10 mouse cellular contexts compared by ENCODE assay signal in the genomic region with DNA sequence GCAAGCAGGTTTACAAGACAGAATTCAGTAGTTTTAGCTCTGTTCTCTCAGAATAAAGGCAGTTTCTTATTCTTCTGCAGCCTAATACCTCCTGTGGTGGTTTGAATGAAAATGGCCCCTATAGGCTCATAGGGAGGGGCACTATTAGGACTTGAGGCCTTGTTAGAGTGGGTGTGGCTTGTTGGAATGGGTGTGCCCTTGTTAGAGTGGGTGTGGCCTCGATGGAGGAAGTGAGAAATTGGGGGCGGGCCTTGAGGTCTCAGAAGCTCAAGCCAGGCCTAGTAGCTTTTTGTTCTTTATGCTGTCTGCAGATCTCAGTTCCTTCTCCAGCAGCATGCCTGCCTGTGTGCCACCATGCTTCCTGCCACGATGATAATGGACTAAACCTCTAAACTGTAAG.
"Had no signal": no experiment of that assay in that cellular context is flagged by ENCODE, and none has a peak within 500 bp of the region (broad histone marks: within the 10 kb centered on the region; RNA-seq: fewer than 3 reads in every experiment).

No protein-coding gene starts in this region.

- H3K9ac ChIP-seq: limb, embryonic 15.5 days; liver, embryonic 12.5 days; lung, embryonic 14.5 days; midbrain, embryonic 12.5 days had no signal

- H3K4me2 ChIP-seq: limb, embryonic 15.5 days; liver, embryonic 12.5 days; lung, embryonic 14.5 days; midbrain, embryonic 12.5 days had no signal

- DNase-seq: kidney, postnatal 25 days; lung, embryonic 14.5 days; lung, postnatal 10 days; lung, postnatal 4 days had no signal

- H3K4me3 ChIP-seq: left cerebral cortex, adult 2 months; limb, embryonic 15.5 days; liver, embryonic 12.5 days; megakaryocyte, embryonic 14.5 days; midbrain, embryonic 12.5 days had no signal

- H3K4me1 ChIP-seq: liver, embryonic 12.5 days; megakaryocyte, embryonic 14.5 days had no signal

- H3K9me3 ChIP-seq: limb, embryonic 15.5 days; liver, embryonic 12.5 days; midbrain, embryonic 12.5 days had no signal

- H3K27me3 ChIP-seq: limb, embryonic 15.5 days; liver, embryonic 12.5 days; midbrain, embryonic 12.5 days had no signal

- H3K36me3 ChIP-seq: limb, embryonic 15.5 days; liver, embryonic 12.5 days; midbrain, embryonic 12.5 days had no signal

- ATAC-seq: liver, embryonic 12.5 days had no signal

- H3K27ac ChIP-seq: left cerebral cortex, adult 2 months; limb, embryonic 15.5 days; liver, embryonic 12.5 days; midbrain, embryonic 12.5 days; stomach, postnatal 0 days had no signal
